Mouse (Mus musculus) cerebellum, adult 9-11 months (tissue): ENCODE results near the gene Fam19a5.
A peak's percentile ranks its signal among the peaks of the same experiment; 100 is the strongest.

Experiments
- DNase-seq: peaks from one replicate; pipeline ENCODE4 v3.0.0; 2022

Gene Fam19a5

GRCm38 (mm10) chr15:87667416-87667815 lies 123.3 kb downstream of the Fam19a5 start:
- no peak for DNase-seq

DNA sequence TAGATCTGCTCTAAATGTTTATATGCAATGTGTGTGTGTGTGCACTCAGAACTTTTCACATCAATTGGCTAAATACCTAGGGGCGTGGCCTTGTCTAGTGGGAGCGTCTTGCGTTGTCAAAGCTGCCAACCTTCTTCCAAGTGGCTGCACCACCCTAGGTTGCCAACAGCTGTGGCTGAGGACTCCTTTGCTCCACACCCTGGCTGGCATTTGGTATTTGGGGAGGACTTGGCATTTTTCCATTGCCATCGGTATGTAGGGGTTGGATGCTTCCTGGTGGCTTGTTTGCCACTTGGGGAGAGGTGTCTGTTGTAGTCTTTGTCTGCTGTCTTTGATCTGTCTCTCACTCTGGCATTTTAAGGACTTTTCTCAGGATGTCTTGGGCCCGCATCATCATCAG lies 124.0 kb downstream of the Fam19a5 start:
- DNase-seq: no peak

- DNase-seq: no peak
Observed at GRCm38 (mm10) chr15:87671929-87672328, 127.8 kb downstream of the Fam19a5 start.

DNA sequence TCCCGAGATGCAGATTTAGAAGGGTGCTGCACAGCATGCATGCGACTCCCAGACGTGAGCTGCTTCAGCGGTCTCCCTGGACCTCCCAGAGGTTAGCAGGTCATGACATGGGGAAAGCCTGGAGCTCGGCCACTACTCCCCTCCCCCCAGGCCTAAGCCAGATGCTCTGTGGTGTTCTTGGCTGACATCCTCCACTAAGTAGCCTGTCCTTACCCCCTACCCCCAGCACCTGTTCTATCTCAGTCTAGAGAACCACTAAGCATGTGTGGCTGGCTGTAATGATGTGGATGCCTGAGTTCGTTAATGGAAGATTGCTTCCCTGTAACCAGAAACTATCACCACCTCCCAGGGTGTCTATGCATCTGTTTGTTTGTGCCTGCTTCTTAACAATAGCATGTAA lies 134.6 kb downstream of the Fam19a5 start:
- no peak for DNase-seq

DNA sequence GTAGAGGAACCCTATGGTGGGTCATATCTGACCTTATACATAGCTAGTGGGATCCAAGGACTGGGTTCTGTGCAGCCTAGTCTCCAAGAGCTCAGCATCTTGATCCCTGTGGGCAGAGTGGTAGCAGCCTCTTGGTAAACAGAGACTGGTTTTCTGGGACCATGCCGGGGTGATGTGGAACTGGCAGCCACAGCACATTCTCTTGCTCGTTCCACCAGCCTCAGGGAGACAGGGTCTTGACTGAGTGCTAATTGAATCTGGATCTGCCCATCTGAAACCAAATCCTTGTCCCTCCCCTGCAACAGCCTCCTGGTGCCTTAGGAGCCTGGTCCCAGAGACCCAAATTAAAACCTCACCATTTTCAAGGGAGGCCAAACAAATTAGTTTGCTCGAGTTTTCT lies 138.3 kb downstream of the Fam19a5 start:
- no peak for DNase-seq

DNA sequence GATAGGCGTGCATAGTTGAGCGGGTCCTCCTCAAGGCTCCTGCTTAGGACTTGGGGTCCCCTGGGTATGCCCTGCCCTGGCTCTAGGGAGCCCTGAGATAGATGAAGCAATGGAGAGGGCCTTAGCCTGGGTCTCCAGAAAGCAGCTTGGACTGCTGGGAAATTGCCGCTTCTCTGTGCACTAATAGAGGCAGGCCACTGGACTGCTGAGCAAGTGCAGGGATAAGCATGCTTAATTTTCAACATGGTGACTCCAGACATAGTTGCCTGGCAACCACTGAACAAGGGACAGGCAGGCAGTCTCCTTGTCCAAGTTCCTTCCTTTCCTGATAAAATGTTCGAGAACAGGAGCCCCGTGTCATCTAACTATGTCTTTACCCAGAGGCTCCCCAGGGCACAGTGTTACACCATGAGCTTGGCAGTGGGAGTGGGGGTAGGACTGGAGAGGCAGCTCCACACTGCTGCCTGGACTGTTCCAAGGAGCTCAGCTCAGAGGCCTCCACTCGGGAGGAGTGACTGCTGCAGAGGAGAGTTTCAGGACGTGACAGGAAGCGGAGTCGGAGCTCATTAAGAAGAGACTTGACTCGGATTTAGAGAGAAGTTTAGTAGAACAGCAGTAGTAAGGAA lies 142.4 kb downstream of the Fam19a5 start:
- no peak for DNase-seq

GRCm38 (mm10) chr15:87691271-87691955 lies 147.3 kb downstream of the Fam19a5 start:
- DNase-seq: peak; percentile 42

- no peak for DNase-seq
Observed at GRCm38 (mm10) chr15:87691958-87692357, 147.9 kb downstream of the Fam19a5 start.

DNA sequence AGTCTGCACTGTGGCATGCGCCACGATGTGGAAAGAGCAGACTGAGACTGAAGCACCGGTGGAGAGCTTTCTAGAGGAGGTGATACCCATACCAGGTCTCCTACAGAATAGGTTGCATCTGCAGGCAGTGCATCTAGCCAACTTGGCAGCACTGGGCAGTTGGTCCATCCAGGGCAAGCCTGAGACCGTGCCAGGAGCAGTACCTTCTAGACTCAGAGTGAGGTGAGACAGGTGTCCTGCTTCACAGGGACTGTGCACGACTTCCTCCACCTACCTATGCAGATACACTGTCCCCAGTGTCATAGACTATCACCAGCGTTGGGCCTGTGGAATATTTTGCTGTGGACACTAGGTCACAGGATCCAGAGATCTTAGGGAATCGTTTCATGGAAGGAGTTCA lies 148.3 kb downstream of the Fam19a5 start:
- peak; percentile 87 for DNase-seq

- no peak for DNase-seq
Observed at GRCm38 (mm10) chr15:87692865-87693513, 148.9 kb downstream of the Fam19a5 start.

DNA sequence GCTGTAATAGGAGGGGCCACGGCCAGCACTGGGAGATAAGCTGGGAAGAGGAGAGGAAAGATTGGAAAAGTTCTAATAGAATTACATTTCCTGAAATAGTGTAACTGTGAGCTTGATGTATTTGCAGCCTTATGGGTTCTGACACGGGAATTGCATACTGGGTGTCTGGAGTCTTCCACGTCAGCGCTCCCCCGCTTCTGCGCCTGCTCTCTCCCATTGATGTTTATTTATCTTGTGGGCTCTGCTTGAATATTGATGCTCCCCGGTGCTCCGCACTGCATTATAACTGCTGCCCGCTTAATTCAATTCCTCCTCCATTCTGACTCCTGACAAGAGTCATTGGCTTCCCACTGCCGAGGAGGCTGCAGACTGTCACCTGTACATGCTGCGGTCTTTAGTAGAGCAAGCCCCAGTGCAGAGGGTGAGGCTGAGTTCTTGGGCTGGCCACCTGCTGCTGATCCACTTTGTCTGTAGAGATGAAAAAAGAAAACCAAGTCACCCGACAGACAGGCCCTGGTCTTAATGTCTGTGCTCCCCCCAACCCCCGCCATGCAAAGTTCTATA lies 153.4 kb downstream of the Fam19a5 start:
- DNase-seq: no peak

- DNase-seq: peak; percentile 40
Observed at GRCm38 (mm10) chr15:87698562-87699320, 154.6 kb downstream of the Fam19a5 start.

GRCm38 (mm10) chr15:87702821-87703220 lies 158.7 kb downstream of the Fam19a5 start:
- DNase-seq: no peak

GRCm38 (mm10) chr15:87703334-87703733 lies 159.2 kb downstream of the Fam19a5 start:
- DNase-seq: no peak

DNA sequence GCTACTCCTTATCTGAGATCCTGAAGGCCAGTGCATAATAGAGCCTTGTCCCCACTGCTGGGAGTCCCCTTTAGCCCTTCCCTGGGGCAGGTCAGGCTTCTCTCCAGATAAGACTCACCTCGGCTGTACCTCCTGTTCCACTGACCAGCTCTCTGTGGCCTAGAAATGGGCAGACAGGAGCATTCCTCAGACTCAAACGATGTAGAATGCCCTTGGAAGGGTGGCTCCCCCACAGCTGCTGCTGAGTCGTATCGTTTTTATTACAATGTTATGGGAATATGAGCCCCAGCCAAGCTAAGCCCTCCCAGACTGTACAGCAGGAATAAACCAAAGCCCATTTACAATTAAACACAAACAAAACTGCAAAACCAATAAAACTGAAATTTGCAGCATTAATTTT lies 167.7 kb downstream of the Fam19a5 start:
- DNase-seq: no peak

GRCm38 (mm10) chr15:87712221-87712620 lies 168.1 kb downstream of the Fam19a5 start:
- no peak for DNase-seq

DNA sequence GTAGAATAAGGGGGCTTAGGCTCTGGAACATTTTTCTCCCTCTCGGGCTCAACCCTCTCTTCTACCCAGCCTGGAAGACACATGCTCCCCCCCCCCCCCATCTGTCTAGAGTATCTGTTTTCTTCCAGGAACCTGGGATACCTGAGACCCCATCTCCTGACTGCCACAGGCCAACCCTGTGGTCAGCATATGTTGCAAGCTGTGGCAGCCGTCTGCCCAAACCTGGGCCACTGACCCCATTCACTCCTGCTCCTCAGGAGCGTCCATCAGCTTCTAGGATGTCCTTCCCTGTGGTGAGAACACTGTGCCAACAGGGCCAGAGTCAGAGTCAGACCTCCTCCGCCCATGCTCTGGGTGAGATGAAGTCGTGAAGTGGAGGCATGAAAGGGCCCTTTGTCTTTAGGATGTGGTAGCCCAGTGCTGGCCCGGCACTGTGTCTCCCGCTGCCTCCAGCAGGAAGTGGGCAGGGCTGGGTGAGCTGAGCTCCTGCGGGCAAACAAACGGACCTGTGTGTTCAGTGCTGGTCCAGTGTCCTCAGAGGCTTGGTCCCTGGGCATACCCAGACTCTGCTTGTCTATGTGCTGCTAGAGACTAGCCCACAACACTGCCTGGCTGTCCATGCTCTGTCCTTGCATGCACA lies 171.1 kb downstream of the Fam19a5 start:
- peak; percentile 54 for DNase-seq

DNA sequence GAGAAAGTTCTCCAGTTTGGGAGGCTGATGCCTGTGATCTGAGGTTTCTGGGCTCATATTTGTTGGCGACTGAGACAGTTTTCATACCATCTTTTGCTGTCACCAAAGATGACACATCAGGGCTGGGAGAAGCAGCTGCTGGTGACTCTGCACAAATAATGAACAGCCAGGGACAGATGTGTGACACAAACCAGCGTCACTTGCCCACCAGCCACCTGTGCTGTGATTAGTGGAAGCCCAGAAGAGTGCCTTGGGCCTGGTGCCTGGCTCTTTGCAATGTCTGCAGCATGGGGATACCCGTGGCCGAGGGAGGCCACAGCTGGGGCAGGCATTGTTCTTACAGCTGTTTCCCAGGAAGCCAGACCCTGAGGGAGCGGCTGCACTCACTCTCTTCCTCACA lies 173.0 kb downstream of the Fam19a5 start:
- DNase-seq: no peak

DNA sequence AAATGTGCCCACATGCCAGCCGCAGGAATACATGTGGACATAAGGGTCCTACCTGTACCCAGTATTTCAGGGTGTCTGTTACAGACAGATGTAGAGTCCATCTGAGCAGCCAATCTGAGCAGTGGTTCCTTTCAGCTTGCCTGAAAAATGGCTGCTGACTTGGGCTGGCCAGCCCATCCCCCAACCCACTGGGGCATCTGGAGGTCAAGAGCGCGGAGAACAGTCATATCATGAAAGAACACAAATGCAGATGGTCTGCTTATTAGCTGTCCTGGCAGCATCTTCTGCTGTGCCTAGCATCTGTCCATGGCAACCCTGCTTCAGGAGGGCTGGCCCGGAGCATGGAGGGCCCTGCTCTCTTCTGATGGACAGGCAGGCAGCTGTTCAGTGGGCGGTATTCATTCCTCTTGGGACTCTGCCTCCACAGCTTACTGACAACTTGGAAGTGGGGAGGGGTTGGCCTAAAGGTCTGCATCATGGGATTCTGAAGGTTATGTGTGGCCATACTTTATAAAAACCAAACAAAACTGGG lies 179.4 kb downstream of the Fam19a5 start:
- DNase-seq: no peak

GRCm38 (mm10) chr15:87726657-87727236 lies 182.6 kb downstream of the Fam19a5 start:
- no peak for DNase-seq

DNA sequence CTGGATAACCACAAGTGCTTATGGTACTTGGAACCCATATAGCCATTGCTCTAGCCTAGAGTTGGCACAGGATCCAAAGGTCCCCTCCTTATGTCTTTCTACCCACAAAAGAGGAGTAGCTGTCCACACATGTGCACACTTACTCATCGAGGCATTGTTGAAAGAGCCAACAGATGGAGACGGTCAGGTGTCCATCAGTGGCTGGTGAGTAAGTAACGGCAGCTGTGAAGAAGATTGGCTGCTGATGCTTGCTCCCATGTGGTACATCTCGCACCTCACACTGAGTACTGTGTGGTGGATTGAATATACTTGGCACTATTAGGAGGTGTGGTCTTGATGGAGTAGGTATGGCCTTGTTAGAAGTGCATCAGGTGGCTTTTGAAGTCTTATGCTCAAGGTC lies 192.2 kb downstream of the Fam19a5 start:
- no peak for DNase-seq

- DNase-seq: no peak
Observed at GRCm38 (mm10) chr15:87755482-87755881, 211.4 kb downstream of the Fam19a5 start.
